Mouse (Mus musculus): ENCODE measurements around the gene Tmem88.

DNA sequence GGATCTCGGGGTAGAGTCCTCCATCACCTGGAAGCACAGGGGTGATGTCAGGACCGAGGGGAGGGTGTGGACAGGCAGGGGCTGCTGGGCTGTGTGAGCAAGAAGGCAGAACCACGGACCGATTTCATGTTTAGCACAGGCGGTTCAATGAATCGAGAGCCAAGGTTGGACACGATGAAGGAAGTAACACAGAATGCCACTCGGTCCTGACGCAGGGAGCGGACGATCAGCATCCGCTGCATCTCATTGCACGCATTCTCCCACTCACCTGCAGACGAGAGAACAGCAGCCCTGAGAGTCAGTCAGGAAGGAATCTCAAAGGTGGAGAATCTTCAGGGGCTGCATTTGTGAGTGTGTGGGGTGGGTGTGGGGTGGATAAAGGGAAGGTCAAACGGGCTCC lies 32.6 kb upstream of the Tmem88 start:
- TF ChIP-seq CTCF (conservative IDR thresholded peaks at IDR 0.05 in 1 of 2, IDR thresholded peaks at IDR 0.05 in 1 of 2; ENCODE audit: low read depth in 2 of 2, low read length in 2 of 2), result no peak
- no peak for TF ChIP-seq MEF2A (IDR thresholded peaks at IDR 0.05; ENCODE audit: borderline replicate concordance, low read depth, low read length)
- TF ChIP-seq POLR2A (IDR thresholded peaks at IDR 0.05; ENCODE audit: low read depth, low read length), result no peak
- no peak for TF ChIP-seq IRF4 (IDR thresholded peaks at IDR 0.05; ENCODE audit: low read depth, low read length)
- TF ChIP-seq MAX (IDR thresholded peaks at IDR 0.05; ENCODE audit: low read length), result no peak
- no peak for TF ChIP-seq CHD1 (IDR thresholded peaks at IDR 0.05; ENCODE audit: low read depth, low read length)
- TF ChIP-seq MAZ (IDR thresholded peaks at IDR 0.05; ENCODE audit: low read depth, low read length), result no peak
- TF ChIP-seq ZC3H11A (IDR thresholded peaks at IDR 0.05; ENCODE audit: low read depth, low read length), result no peak
- TF ChIP-seq USF1 (IDR thresholded peaks at IDR 0.05; ENCODE audit: low read depth, low read length), result no peak
- TF ChIP-seq E2F4 (IDR thresholded peaks at IDR 0.05; ENCODE audit: insufficient replicate concordance, low read depth, low read length), result no peak
- no peak for TF ChIP-seq EP300 (IDR thresholded peaks at IDR 0.05; ENCODE audit: low read length)
- no peak for TF ChIP-seq MAFK (IDR thresholded peaks at IDR 0.05; ENCODE audit: insufficient replicate concordance, low read length)
- no peak for TF ChIP-seq ETS1 (conservative IDR thresholded peaks at IDR 0.05; ENCODE audit: low read depth, low read length)
- TF ChIP-seq NELFE (IDR thresholded peaks at IDR 0.05; ENCODE audit: low read depth, low read length), result no peak

Measured in CH12.LX (cell line).